Mouse (Mus musculus): ENCODE measurements at regions not wholly inside any gene's neighbourhood (a gene's known extent, or its start where the extent isn't known, plus 50 kb on each side); places are given as distances from the start of the nearest gene placed in this dataset.
"Not testable (repeated sequence)": the region's sequence is repeated elsewhere in the genome, so short reads cannot be mapped to it uniquely, and the experiment has no call there.

DNA sequence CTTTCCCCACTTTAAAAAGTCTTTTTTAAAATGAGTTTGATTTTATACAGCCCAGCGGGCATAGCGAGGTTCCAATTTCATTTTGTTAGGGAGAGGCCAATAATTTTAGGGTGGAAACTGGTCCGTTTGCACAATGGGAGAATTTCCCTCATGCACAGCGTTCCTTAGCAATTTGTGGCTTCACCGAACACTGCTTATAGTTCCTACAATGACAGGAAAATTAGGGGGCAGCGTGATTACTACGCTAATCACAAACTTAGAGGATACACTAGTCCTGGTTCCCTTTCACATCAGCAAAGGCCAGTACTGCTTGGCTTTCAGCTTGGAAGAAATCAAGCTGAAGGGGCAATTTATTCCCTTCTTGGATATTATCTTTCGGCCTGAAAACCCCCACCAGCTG lies 745.1 kb upstream of the Gm19410 start:
- in situ Hi-C loops (cut with MboI, MseI): loop anchor here in 1 of 2 experiments (10.0 kb wide), 1 partner anchor 1744 kb away; no protein-coding TSS in a partner anchor

DNA sequence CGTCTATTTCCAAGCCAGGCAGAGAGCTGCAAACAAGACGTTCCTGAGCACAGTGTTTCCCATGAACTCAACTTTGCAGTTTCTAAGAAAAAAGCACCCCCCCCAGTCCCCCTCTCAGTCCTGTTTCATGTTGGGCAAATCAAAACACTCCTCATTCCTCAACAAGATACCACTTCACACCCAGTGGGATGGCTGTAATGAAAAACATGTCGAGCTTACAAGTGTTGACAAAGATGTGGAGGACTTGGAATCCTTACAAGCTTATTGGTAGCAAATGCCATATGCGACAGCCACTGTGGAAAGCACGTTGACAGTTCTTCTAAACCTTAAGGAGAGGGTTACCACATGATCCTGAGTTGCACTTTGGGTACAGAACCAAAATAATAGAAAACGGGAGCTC lies 742.9 kb upstream of the Gm19410 start:
- in situ Hi-C loops (cut with MboI, MseI): loop anchor here in 1 of 2 experiments (10.0 kb wide), 1 partner anchor 1742 kb away; no protein-coding TSS in a partner anchor

DNA sequence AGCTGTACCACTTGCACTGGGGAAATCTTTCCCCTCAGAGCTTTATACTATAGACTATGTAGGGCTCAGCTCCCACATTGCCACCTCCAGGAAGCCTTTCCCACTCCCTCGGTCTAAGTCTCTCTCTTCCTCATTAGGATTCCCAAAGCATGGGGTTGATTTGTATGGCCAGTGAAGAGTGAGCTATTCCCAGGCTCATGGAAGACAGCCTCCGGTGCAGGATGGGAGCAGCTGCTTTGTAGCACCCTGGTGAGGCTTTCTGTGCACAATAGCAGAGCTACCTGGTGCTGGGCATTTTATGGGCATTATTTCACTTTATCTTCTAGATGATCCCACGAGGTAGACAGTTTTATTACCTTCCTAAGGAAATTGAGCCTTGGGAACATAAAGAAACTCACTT lies 717.8 kb upstream of the Gm19410 start:
- in situ Hi-C loops (cut with MboI, MseI): no loop called here

DNA sequence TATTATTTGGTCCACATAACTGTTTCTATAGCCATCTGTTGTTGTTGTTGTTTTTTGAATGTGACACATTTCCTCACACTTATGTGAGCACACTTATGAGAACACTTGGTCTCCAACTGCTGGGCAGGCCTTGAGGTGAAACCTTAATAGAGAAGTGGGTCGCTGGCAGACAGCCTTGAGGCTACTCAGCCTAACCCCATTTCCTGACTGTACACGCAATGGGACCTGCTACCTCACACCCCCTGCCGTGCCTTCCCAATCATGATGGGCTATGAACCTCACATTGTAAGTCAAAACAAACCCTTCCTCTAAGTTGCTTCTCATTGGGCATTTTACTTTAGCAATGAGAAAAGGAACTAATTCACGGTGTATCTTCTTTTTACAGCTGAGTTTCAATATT lies 712.1 kb upstream of the Gm19410 start:
- in situ Hi-C loops (cut with MboI, MseI): no loop called here

DNA sequence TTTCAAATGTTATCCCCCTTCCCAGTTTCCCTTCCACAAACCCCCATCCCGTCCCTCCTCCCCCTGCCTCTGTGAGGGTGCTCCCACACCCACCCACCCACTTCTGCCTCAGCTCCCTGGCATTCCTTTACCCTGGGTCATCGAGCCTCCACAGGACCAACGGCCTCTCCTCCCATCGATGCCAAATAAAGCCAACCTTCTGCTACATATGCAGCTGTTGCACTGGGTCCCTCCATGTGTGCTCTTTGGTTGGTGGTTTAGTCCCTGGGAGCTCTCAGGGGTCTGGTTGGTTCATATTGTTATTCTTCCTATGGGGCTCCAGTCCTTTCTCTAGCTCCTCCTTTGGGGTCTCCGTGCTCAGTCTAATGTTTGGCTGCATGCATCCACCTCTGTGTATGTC lies 704.5 kb upstream of the Gm19410 start:
- in situ Hi-C loops (cut with MboI, MseI): no loop called here

DNA sequence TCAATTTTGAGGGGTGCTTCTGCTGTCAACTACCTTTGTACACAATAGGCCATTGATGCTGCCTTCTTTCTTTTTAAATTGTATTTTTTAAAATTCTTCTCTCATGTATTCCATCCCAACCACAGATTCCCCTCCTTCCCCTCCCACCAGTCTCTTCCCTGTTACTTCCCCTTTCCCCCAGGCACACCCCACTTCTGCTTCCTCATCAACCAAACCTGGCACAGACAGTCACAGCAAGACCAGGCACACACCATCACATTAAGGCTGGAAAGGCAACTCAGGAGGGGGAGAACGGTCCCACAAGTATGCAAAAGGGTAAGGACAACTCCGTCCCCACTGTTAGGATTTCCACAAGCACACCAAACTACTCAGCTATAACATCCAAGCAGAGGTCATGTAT lies 697.4 kb upstream of the Gm19410 start:
- in situ Hi-C loops (cut with MboI, MseI): no loop called here

DNA sequence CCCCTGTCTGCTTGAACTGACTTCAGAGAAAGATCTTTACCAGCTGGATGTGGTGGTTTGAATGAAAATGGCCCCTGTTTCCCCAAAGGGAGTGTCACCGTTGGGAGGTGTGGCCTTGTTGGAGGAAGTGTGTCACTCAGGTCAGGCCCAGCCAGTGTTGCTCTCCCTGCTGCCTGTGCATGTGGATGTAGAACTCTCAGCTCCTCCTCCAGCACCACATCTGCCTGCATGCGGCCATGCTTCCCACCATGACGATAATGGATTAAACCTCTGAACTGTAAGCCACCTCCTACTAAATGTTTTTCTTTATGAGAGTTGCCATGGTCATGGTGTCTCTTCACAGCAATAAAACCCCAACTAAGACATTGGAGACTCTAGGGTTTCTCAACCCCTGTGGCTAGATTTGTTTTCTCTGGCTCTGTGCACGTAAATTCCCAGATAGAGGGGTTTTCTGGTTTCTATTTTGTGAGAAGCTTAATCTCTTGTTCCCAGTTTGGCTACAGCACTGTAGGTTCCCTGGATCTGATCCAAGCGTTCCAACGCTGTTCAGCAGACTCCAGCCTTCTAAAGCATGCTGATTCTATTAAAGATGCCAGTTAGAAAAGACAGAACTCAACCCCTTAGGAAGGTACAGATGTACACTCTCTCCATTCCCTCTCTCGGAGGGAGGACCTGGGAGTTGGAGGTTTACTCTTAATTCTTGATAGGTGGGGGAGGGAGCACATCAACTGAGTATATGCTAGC lies 695.2 kb upstream of the Gm19410 start:
- in situ Hi-C loops (cut with MboI, MseI): loop anchor here in 1 of 2 experiments (5.0 kb wide), 1 partner anchor 87 kb away; no protein-coding TSS in a partner anchor

DNA sequence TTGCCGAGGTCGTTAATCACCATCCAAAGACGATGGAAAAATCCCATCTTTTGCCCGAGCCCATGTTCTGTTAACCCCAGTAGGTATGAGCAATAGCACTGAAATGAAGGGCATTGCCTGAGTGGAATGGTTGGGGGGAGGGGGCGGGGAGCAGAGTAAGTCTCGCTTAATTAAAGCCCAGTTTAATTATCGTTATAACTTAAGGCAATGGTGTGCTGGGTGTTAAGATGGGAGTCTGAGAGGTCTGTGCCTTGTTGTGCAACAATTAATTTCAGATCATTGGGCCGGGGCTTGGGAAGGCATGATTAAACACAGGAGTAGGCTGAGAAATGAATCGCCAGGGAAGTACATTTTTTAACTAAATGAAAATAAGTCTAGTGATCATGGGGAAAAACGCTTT lies 689.6 kb upstream of the Gm19410 start:
- in situ Hi-C loops (cut with MboI, MseI): no loop called here

DNA sequence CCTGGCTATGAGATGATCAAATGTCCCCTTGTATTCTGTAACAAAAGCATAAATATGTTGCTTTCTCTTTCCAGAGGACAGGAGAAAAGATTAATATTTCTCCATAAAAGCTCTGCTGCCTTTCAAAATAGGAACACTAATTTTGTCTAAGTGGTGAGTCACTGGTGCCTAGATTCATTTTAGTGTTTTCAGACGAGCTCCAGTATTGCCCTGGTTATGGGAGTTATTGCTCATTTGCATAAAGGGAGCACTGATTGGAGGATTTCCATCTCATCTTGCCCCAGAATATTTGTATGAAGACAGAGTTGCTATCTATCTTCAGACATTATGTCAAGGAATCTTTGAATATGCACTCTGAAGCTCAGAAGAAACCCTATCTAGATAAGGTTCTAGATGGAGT lies 682.4 kb upstream of the Gm19410 start:
- in situ Hi-C loops (cut with MboI, MseI): no loop called here

DNA sequence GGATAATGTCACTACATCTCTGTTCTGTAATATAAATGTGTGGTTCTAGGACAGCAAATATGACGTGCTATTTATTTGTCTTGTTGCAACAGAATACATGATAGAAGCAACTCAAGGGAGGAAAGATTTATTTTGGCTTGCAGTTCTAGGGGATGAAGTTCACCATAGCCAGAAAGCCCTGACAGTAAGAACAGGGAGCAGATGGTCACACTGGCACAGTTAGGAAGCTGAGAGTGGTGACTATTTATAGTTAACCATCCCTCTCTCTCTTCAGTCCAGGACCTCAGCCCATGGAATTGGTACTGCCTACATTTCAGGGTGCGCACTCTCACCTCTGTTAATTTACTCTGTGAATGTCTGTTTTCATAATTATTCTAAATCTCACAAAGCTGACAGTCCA lies 678.5 kb upstream of the Gm19410 start:
- in situ Hi-C loops (cut with MboI, MseI): no loop called here

DNA sequence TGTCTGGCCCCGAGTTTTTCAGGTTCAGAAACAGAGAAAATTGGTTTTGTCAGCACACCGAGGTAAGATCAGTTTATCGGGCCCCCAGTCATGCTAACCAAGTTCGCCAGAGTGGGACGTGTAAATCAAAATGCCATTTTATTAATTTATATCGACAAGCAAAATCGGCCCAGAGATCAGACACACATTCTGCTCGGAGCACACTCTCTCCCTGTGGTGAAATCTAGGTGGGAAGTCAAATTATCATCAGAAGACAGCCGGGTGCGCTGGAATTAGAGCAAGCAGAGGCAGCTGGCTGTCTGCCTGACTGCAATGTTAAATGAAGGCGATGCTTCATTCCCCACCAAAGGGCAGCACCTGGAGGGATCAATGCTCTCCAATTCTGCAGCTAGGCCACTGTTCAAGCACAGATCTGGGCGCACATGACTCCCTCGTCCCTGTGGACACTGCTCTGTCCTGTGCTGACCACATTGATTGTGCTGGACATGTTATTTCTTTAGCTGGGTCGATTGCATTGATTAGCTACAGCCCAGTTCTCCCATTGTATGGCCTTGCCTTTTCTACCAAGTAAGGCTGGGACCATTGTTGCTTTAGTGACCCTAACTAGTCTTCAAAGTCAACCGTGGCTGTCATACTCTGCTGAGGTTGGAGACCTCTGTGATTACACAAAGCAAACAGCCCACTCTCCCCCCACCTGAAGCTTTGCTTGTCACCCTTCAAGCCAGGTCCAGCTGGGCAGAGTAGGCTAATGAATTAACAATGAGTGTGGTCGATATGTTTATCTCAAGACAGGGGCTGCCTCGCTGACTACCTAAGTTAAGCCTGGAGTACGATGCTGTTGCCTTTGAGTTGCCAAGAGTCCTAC lies 677.0 kb upstream of the Gm19410 start:
- in situ Hi-C loops (cut with MboI, MseI): no loop called here

DNA sequence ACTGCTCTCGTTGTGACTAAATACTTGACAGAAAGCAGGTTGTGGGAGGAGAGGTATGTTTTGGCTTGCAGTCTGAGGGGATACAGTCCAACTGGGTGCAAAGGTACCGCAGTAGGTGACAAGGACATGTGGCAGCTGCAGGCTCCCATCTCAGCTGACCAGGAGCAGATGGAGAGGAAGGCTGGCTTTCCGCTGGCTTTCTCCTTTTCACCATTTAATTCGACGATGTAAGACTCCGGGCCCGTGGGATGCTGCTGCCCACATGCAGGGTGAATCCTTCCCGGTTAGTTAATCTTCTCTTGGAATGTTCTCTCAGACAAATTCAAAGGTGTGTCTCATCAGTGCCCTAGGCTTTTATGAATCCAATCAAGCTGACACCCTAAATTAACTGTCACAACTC lies 676.1 kb upstream of the Gm19410 start:
- in situ Hi-C loops (cut with MboI, MseI): no loop called here

DNA sequence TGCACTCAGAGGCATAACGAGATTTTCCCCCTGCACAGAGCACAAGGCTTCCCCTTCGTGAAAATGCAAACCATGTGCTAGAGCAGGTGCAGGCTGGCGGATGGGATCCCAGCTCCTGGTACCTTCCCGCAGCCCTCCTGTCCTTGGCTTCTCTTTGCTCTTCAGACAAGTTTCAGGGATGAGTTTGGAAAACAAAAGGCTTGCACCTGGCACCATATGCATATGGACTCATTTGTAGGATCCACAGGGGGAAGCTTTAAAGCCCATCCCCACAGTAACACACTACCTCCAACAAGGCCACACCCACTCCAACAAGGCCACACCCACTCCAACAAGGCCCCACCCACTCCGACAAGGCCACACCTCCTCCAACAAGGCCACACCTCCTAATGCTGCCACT lies 663.9 kb upstream of the Gm19410 start:
- in situ Hi-C loops (cut with MboI, MseI): no loop called here

DNA sequence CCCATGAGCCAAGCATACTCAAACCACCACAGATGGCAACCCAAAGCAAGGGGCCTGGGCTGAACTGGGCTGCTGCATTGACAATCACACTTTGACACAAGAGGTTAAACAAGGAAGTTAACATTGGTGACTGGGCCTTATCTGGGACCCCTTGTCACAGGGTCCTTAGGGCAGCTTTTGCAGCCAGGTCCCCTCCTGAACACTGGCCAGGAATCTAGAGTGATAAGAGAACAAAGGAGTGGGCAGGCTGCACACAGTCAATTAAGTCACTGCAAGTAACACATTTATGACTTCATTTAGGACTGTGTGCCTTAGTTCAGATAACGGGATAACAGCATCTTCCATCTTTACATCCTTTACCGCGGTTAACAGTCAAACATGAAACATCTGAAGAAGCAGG lies 663.5 kb upstream of the Gm19410 start:
- in situ Hi-C loops (cut with MboI, MseI): not testable (repeated sequence)

DNA sequence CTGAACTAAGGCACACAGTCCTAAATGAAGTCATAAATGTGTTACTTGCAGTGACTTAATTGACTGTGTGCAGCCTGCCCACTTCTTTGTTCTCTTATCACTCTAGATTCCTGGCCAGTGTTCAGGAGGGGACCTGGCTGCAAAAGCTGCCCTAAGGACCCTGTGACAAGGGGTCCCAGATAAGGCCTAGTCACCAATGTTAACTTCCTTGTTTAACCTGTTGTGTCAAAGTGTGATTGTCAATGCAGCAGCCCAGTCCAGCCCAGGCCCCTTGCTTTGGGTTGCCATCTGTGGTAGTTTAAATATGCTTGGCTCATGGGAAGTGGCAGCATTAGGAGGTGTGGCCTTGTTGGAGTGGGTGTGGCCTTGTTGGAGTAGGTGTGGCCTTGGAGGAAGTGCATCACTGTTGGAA lies 661.1 kb upstream of the Gm19410 start:
- in situ Hi-C loops (cut with MboI, MseI): not testable (repeated sequence)

DNA sequence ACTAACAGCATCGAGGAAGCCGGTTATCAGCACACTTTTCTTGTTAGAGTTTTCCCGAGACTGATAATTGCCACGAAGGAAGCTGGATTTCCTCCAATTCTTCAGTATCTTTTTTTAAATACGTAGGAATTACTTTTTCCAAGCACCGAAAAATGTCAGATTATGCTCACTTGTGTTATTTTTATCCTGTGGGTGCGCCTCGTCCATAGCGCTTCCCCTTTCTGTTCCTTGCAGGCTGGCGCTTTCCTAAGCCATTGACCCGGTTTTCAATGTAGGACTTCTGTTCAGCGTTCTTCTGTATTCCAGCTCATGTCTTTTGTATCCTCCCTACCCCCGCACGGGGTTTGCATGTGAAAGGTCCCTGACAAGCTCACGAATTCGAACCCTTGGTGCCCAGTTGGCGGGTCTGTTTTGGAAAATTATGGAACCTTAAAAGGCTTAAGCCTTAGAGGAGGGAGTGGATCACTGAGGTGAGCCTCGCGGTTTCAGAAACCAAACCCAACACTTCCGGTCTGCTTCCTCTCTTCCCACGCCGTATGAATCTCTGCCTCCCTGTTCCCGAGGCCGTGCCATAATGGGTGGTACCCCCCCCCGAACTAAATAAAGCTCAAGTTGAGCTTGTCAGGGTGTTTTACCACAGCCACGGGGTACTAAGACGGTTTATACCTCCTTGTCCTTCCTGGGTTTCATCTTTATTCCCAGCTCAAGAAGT lies 655.9 kb upstream of the Gm19410 start:
- in situ Hi-C loops (cut with MboI, MseI): no loop called here

DNA sequence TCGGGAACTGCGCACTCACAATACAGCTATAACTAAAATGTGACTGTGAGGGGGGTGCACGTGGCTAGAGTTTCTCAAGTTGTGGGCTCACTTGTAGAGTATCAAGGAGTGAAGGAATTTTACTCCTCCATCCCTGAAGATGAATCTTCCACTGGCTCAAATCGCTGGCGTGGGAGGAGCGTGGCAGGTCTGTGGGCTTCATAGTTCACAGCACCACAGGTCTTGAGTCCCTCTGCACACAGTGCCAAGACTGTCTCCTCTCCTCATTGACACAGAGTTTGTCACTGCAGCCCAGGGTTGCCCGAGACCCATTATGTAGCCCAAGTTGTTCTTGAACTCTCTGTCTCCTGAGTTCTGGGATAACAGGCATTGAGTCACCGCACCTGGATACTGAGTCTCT lies 655.3 kb upstream of the Gm19410 start:
- in situ Hi-C loops (cut with MboI, MseI): no loop called here

DNA sequence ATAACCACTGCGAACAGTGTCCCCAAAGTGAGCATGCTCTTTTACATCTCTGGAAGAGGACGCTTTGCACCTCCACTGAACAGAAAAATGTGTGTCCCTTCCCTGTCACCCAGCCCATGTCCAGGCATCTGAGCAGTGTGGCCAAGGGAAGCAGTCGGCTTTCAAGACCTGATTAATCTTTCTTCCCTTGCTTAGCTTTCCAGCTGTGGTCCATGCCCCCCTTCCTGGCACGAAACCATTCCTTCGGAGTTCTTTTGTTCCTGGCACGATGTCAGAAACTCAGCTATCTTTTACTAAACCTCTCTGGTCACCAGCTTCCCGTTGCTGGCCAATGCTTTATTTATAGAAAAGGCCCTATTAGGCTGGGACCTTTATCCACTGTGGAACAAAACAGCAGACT lies 654.5 kb upstream of the Gm19410 start:
- in situ Hi-C loops (cut with MboI, MseI): no loop called here

DNA sequence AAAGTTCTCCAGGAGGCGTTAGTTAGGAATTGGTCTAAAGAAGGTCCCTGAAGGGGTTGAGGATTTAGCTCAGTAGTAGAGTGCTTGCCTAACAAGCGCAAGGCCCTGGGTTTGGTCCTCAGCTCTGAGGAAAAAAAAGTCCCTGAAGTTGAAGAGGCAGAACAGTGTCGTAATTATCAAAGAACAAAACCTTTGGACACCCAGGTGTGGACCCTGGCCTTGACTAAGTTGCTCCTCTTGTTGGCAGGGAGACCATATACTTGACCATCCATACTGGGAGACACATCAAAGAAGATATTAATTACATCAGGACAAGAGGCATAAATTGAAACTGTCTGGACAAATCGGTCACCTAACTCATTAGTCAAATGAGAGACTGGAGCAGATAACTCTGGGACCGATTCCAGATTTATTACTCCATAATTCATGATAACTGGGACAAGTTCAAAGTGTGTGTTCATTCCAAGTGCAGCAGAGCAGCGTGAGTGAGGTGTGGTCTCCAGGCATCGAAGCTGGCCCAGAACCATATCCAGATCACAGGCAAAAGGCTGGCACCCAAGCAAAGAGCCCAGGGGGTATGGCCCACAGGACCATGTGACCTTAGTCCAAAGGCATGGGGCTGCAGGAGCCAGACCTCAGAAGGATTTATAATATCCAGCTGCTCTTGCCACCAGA lies 652.9 kb upstream of the Gm19410 start:
- in situ Hi-C loops (cut with MboI, MseI): no loop called here

DNA sequence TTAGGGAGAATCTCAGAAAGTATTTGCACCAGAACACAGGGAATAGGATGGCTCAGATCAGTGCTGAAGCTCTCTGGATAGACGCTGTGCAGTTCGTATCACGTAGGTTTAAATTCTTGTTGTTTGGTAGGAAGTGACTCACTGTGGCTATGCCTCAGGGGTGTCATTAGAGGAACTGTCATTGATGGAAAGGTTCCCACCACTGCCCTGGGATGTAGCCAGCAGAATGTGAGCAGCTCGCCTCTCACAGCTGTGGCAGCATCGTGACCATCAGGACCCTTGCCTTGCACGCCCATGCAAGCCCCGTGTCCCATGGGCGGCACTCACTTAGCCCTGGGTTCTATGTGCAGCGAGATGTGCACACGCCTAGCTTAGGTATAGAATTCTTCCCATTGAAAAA lies 651.6 kb upstream of the Gm19410 start:
- in situ Hi-C loops (cut with MboI, MseI): no loop called here

DNA sequence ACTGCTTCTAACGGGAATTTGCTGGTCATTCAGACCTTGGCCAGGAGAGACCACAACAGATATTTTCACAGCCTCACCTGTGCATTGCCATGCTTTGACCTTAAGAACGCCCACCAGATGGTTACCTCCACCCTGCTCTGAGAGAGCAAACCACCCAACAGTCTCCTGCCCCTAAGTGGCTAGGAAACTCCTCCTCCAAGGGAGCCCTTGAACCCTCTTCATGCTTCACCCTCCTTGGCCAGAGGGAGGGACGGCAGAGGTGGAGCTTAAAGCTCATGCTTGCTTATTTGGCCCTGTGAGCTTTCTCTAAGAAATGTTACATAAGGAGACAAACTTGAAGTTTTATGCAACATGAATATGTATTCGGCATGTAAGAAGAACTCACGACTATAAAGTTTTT lies 645.0 kb upstream of the Gm19410 start:
- in situ Hi-C loops (cut with MboI, MseI): no loop called here

DNA sequence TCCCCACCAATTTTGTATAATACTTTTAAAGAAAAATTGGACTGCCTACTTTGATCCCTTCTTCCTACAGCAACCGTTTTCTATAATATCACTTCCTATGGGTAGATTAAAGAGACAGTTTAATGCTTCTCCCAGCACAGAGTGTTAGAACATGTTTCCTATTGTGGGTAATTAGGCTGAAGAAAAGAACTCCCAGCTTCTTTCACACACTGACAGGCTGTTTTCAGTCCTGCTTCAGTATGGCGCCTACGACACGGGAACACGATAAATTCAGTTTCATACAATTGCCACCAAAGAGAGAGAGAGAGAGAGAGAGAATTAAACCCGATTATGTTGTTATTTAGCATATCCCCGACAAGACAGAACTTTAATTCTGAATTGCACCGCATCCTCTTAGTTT lies 644.5 kb upstream of the Gm19410 start:
- in situ Hi-C loops (cut with MboI, MseI): no loop called here

All from T-helper 17 cell (primary cell).